Mouse (Mus musculus): ENCODE data around the gene Hgfac. TPM values are rescaled to one million over a fixed set of nuclear protein-coding genes. Genes with fewer than 3 reads are reported as not detected.

Hgfac gene
- polyA plus RNA-seq, 1 experiment, result 46.8 TPM

DNA sequence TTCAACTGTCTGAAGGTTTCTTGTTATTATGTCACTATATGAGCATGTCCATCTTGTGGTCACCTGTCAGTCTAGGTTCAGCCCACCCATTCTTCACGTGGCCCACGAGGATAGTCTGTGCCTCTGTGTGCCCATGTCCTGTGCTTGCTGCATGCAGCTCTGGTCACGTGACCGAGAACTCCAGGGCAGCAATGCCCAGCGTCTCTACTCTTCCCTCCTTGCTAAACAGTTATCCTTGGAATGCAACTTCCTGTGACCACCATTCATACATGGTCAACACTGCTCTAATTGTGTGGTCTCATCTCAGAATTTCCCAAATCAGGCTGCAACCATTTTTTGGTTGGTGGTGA lies 48.3 kb downstream of the Hgfac start:
- H3K36me3 ChIP-seq (ENCODE audit: control insufficient read depth, insufficient read depth, low read length), result peaks cover 5% of the 10 kb centered on the region
- no peaks in the 10 kb centered on the region for H3K27me3 ChIP-seq (replicated peaks; ENCODE audit: control insufficient read depth, insufficient read depth, low read length)
- no peaks in the 10 kb centered on the region for H3K4me1 ChIP-seq (ENCODE audit: control insufficient read depth, insufficient read depth, low read length)
- H3K4me3 ChIP-seq (ENCODE audit: insufficient read depth, low read depth, low read length), result no peak overlapping the region
- H3K27ac ChIP-seq (ENCODE audit: insufficient read depth, low read depth, low read length), result no peak overlapping the region
- 79% methylated on average over 5 of the region's 5 CpGs for WGBS
- no peak for TF ChIP-seq POLR2A (IDR thresholded peaks at IDR 0.05; ENCODE audit: low read depth, low read length)
- DNase-seq, result no peak

DNA sequence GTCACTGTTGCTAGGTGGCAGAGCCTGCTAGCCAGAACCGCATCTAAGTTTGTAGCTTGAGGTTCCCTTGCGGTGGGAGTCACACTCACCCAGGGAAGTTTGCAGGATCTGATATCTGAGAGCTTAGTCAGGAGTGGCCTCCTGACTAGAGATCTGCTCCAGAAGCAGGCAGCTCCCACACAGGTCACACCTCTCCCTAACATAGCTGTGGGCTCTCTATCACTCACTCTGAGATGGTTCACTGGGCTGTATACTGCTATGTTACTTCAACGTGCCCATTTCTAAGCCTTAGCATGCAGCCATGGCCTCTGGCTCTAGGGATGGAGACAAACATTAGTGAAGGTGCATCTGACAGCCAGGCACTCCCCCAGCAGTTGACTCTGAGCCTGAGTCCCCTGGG lies 50.3 kb downstream of the Hgfac start:
- H3K4me1 ChIP-seq (ENCODE audit: control insufficient read depth, insufficient read depth, low read length), result no peaks in the 10 kb centered on the region
- H3K27ac ChIP-seq (ENCODE audit: insufficient read depth, low read depth, low read length), result no peak overlapping the region
- 50% methylated on average over 3 of the region's 3 CpGs for WGBS
- no peak for DNase-seq
- TF ChIP-seq POLR2A (IDR thresholded peaks at IDR 0.05; ENCODE audit: low read depth, low read length) (no peak), CTCF (conservative IDR thresholded peaks at IDR 0.05; ENCODE audit: insufficient read depth, insufficient read length, low read depth, low read length) (no peak)
- H3K36me3 ChIP-seq (ENCODE audit: control insufficient read depth, insufficient read depth, low read length), result peaks cover 5% of the 10 kb centered on the region
- no peak overlapping the region for H3K4me3 ChIP-seq (ENCODE audit: insufficient read depth, low read depth, low read length)
- no peaks in the 10 kb centered on the region for H3K27me3 ChIP-seq (replicated peaks; ENCODE audit: control insufficient read depth, insufficient read depth, low read length)

Other genes with a start within 250 kb of the Hgfac start
- 1.1 and 1.8 TPM in 2 replicates for gene Msantd1, start 133.5 kb upstream of the Hgfac start, polyA plus RNA-seq (2012; rRNA removed)
- gene Rgs12, start 92.1 kb upstream of the Hgfac start, polyA plus RNA-seq (2012; rRNA removed), result 14.1 and 20.7 TPM in 2 replicates
- gene Dok7, start 15.3 kb downstream of the Hgfac start, polyA plus RNA-seq (2012; rRNA removed), result 1.5 and 1.6 TPM in 2 replicates
- gene Lrpap1, start 64.3 kb downstream of the Hgfac start, polyA plus RNA-seq (2012; rRNA removed), result 281 and 314 TPM in 2 replicates
- 1.8 and 2.1 TPM in 2 replicates for gene Adra2c, start 236.8 kb downstream of the Hgfac start, polyA plus RNA-seq (2012; rRNA removed)

Measured in kidney, adult 2 months (tissue).